Mouse (Mus musculus) hindbrain, postnatal 0 days (tissue): ENCODE measurements around the gene Ism1. TPM values are rescaled to one million over a fixed set of nuclear protein-coding genes. Genes with fewer than 3 reads are reported as not detected.

Source experiments
- ATAC-seq: fragments of 200-750 bp; cut with Nextera tagmentation; 2 replicates; pipeline ENCODE4 v1.8.0; 2017; ENCODE audit warnings: mild to moderate bottlenecking, moderate TSS enrichment, moderate library complexity
- DNase-seq: peaks from one replicate; pipeline ENCODE4 v3.0.0-alpha.2; 2015; ENCODE audit warnings: low spot score
- H3K27ac ChIP-seq: fragments of 300-500 bp; sonication (generic); 2 replicates; pipeline ENCODE4 v1.5.1; 2014; ENCODE audit warnings: mild to moderate bottlenecking
- H3K27me3 ChIP-seq: fragments of 300-500 bp; sonication (generic); 2 replicates; pipeline ENCODE4 v1.6.1; 2014; ENCODE audit warnings: low read length, mixed read lengths; ENCODE audit not compliant: insufficient read depth
- H3K36me3 ChIP-seq: fragments of 300-500 bp; sonication (generic); 2 replicates; pipeline ENCODE4 v1.6.1; 2014; ENCODE audit warnings: low read length, mixed read lengths; ENCODE audit not compliant: insufficient read depth
- H3K4me1 ChIP-seq: fragments of 300-500 bp; sonication (generic); 2 replicates; pipeline ENCODE4 v1.6.1; 2014; ENCODE audit warnings: antibody characterized with exemption, low read length, mixed read lengths; ENCODE audit not compliant: insufficient read depth
- H3K4me2 ChIP-seq: fragments of 300-500 bp; sonication (generic); 2 replicates; pipeline ENCODE4 v1.6.1; 2014; ENCODE audit warnings: low read depth, mild to moderate bottlenecking, low read length, moderate library complexity, mixed read lengths
- H3K4me3 ChIP-seq: fragments of 300-500 bp; sonication (generic); 2 replicates; pipeline ENCODE4 v1.5.1; 2014; ENCODE audit warnings: low read length
- H3K9ac ChIP-seq: fragments of 300-500 bp; sonication (generic); replicated peaks from 2 replicates; pipeline ENCODE4 v1.6.1; 2014; ENCODE audit warnings: mild to moderate bottlenecking, low read length, moderate library complexity, mixed read lengths
- H3K9me3 ChIP-seq: fragments of 300-500 bp; sonication (generic); 2 replicates; pipeline ENCODE4 v1.6.1; 2016; ENCODE audit warnings: low read length, mixed read lengths
- CTCF ChIP-seq: IDR thresholded peaks from 2 replicates; pipeline ENCODE4 v1.5.1; 2016; ENCODE audit warnings: antibody characterized with exemption, control low read depth, low read depth
- WGBS: fragments of 180-500 bp; shearing (Covaris S2); extraction: QIAGEN DNeasy Blood & Tissue Kit; methylation state at CpG from one replicate; pipeline ENCODE4 v1.1.7; 2014; 5-methylcytosine and 5-hydroxymethylcytosine counted together
- polyA plus RNA-seq: library from polyadenylated mRNA; unstranded; fragments of >200 nt; fragmentation: Nextera tagmentation; extraction: Ambion mirVana; gene quantifications from 2 replicates; pipeline ENCODE4 v1.2.1, GENCODE M21; 2015
- total RNA-seq: library from RNA; depleted of rRNA; stranded (reverse); fragments of >200 nt; gene quantifications from 2 replicates; pipeline ENCODE4 v1.2.3, GENCODE M21; 2014; rRNA removed

The Ism1 gene
- total RNA-seq (1.8 and 2.1 TPM in 2 replicates), polyA plus RNA-seq (0.88 and 0.95 TPM in 2 replicates)

- Histone ChIP-seq H3K4me3 (peak within 1 kb of the TSS; percentile 96), H3K9ac (peak within 1 kb of the TSS; percentile 67), H3K27ac (peak within 1 kb of the TSS; percentile 68), H3K4me2 (peak within 1 kb of the TSS; percentile 99), H3K9me3 (no peaks in the 10 kb centered on the region), H3K36me3 (no peaks in the 10 kb centered on the region), H3K4me1 (no peaks in the 10 kb centered on the region), H3K27me3 (no peaks in the 10 kb centered on the region)
- WGBS: 3% methylated on average over 35 of the region's 39 CpGs
- TF ChIP-seq CTCF: no peak
- ATAC-seq (peak; percentile 63), DNase-seq (peak; percentile 49)
Observed at GRCm38 (mm10) chr2:139677809-139678274, at the start of gene Ism1. Gene Ism1, plus strand, starts transcription at chr2:139678178.

GRCm38 (mm10) chr2:139628731-139629130, 49.2 kb upstream of the Ism1 start:
- no peak for TF ChIP-seq CTCF
- ATAC-seq (no peak), DNase-seq (no peak)
- no peaks in the 10 kb centered on the region for H3K9me3 ChIP-seq
- H3K27ac ChIP-seq: no peak overlapping the region
- no peak overlapping the region for H3K9ac ChIP-seq
- H3K4me2 ChIP-seq: no peak overlapping the region
- WGBS: 76% methylated on average over 4 of the region's 4 CpGs
- no peak overlapping the region for H3K4me3 ChIP-seq
- H3K36me3 ChIP-seq: no peaks in the 10 kb centered on the region
- no peaks in the 10 kb centered on the region for H3K27me3 ChIP-seq
- H3K4me1 ChIP-seq: no peaks in the 10 kb centered on the region

- Histone ChIP-seq H3K4me2 (no peak overlapping the region), H3K9ac (no peak overlapping the region), H3K27ac (no peak overlapping the region), H3K4me1 (no peaks in the 10 kb centered on the region), H3K36me3 (no peaks in the 10 kb centered on the region), H3K9me3 (no peaks in the 10 kb centered on the region), H3K27me3 (no peaks in the 10 kb centered on the region), H3K4me3 (no peak overlapping the region)
- ATAC-seq (no peak), DNase-seq (no peak)
- WGBS: 89% methylated on average over 3 of the region's 3 CpGs
- TF ChIP-seq CTCF: no peak
Observed at GRCm38 (mm10) chr2:139629653-139630052, 48.3 kb upstream of the Ism1 start.

- no peak for TF ChIP-seq CTCF
- WGBS: 85% methylated on average over 4 of the region's 4 CpGs
- DNase-seq (no peak), ATAC-seq (no peak)
- Histone ChIP-seq H3K36me3 (no peaks in the 10 kb centered on the region), H3K27me3 (no peaks in the 10 kb centered on the region), H3K4me3 (no peak overlapping the region), H3K4me1 (no peaks in the 10 kb centered on the region), H3K27ac (no peak overlapping the region), H3K9ac (no peak overlapping the region), H3K9me3 (no peaks in the 10 kb centered on the region), H3K4me2 (no peak overlapping the region)
Observed at GRCm38 (mm10) chr2:139634506-139634905, 43.5 kb upstream of the Ism1 start.

GRCm38 (mm10) chr2:139637861-139638260, 40.1 kb upstream of the Ism1 start:
- H3K27me3 ChIP-seq: no peaks in the 10 kb centered on the region
- H3K4me3 ChIP-seq: no peak overlapping the region
- no peaks in the 10 kb centered on the region for H3K9me3 ChIP-seq
- ATAC-seq (no peak), DNase-seq (no peak)
- TF ChIP-seq CTCF: no peak
- H3K36me3 ChIP-seq: no peaks in the 10 kb centered on the region
- H3K4me1 ChIP-seq: no peaks in the 10 kb centered on the region
- WGBS: 52% methylated on average over 2 of the region's 2 CpGs
- no peak overlapping the region for H3K27ac ChIP-seq
- H3K9ac ChIP-seq: no peak overlapping the region
- no peak overlapping the region for H3K4me2 ChIP-seq

- no peak overlapping the region for H3K4me2 ChIP-seq
- H3K27ac ChIP-seq: no peak overlapping the region
- no peak for DNase-seq
- 59% methylated on average over 7 of the region's 7 CpGs for WGBS
- ATAC-seq: no peak
- no peaks in the 10 kb centered on the region for H3K27me3 ChIP-seq
- H3K4me3 ChIP-seq: no peak overlapping the region
- H3K4me1 ChIP-seq: no peaks in the 10 kb centered on the region
- no peak for TF ChIP-seq CTCF
- no peaks in the 10 kb centered on the region for H3K36me3 ChIP-seq
- H3K9ac ChIP-seq: no peak overlapping the region
- no peaks in the 10 kb centered on the region for H3K9me3 ChIP-seq
Observed at GRCm38 (mm10) chr2:139641757-139642385, 36.1 kb upstream of the Ism1 start.

- no peaks in the 10 kb centered on the region for H3K27me3 ChIP-seq
- H3K4me1 ChIP-seq: no peaks in the 10 kb centered on the region
- no peaks in the 10 kb centered on the region for H3K9me3 ChIP-seq
- no peak overlapping the region for H3K27ac ChIP-seq
- no peaks in the 10 kb centered on the region for H3K36me3 ChIP-seq
- ATAC-seq (peak; percentile 78), DNase-seq (peak; percentile 39)
- H3K4me3 ChIP-seq: no peak overlapping the region
- no peak for TF ChIP-seq CTCF
- H3K4me2 ChIP-seq: no peak overlapping the region
- 74% methylated on average over 3 of the region's 3 CpGs for WGBS
- no peak overlapping the region for H3K9ac ChIP-seq
Observed at GRCm38 (mm10) chr2:139649518-139649917, 28.5 kb upstream of the Ism1 start.
